10 mouse cellular contexts compared by ENCODE assay signal in the genomic region with DNA sequence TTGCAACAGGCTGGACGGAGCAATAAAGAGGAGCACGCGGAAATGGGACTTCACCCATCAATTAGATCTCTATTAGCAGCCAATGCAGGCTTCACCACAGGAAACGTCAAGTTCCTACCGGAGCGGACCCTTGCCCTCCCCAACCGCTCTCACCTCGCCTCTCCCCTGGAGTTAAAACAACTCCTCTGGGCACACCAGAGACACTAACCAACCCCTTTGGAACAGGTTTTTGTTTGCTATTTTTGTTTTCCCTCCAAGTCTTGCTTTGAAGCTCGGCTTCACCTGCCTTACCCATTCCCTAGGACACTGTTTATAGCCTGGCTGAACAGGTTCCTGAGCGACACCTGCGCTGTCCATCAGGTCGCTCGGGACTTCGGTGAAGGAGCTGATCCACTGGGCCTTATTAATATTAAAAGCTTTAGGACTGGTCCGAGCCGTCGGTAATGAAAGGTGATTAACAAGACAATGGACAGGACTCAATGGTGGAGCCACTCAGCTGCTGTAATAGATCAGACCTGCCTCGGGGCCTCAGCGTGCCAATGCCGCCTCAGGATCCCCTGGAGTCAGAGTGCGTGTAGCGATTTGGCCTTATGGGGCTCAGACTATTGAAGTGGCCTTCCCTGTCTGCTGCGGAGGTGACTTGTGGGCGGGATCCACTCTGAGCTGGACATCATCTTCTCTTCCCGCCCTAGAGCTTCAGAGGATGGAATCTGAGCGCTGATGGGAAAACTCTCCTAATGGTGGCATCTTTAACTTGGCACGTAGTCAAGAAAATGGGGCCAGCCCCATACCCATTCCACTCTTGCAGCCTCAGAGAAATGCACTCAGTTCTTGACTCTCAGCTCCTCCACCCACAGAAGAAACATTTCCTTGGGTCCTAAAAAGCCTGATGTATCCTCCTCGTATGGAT. TPM values are rescaled to one million over a fixed set of nuclear protein-coding genes. Genes with fewer than 3 reads are reported as not detected.
A peak's percentile ranks its signal among the peaks of the same experiment; 100 is the strongest.
DNase-seq lines count a peak whose midpoint lies in the region; ATAC-seq and TF ChIP-seq lines count a peak whose summit lies in the region.
"Had no signal": no experiment of that assay in that cellular context is flagged by ENCODE, and none has a peak within 500 bp of the region (broad histone marks: within the 10 kb centered on the region; RNA-seq: fewer than 3 reads in every experiment).

No protein-coding gene starts in this region.

- H3K4me2 ChIP-seq in heart, embryonic 13.5 days = peak overlapping the region; percentile 60
- peak overlapping the region; percentile 31; the same call in 1 of the 2 replicates for H3K4me2 ChIP-seq in hindbrain, embryonic 11.5 days (replicated peaks; ENCODE audit: low read depth, low read length)
- peak overlapping the region; percentile 52 for H3K4me2 ChIP-seq in midbrain, embryonic 15.5 days

- no peak overlapping the region for H3K27ac ChIP-seq in heart, embryonic 13.5 days (replicated peaks)
- 0 out of 2 replicates have a peak overlapping the region, but pooled peaks have one; percentile 19 for H3K27ac ChIP-seq in hindbrain, embryonic 11.5 days (ENCODE audit: low read depth, low read length)
- no peak overlapping the region for H3K27ac ChIP-seq in midbrain, embryonic 15.5 days

- H3K27me3 ChIP-seq in heart, embryonic 13.5 days (replicated peaks) = peaks cover 98% of the 10 kb centered on the region
- H3K27me3 ChIP-seq in hindbrain, embryonic 11.5 days (ENCODE audit: control insufficient read depth, insufficient read depth, low read length) = peaks cover 85% of the 10 kb centered on the region
- peaks cover 83% of the 10 kb centered on the region for H3K27me3 ChIP-seq in midbrain, embryonic 15.5 days (replicated peaks)

- no peak overlapping the region for H3K9ac ChIP-seq in heart, embryonic 13.5 days
- H3K9ac ChIP-seq in hindbrain, embryonic 11.5 days (ENCODE audit: low read depth, low read length) = 0 out of 2 replicates have a peak overlapping the region, but pooled peaks have one; percentile 4
- no peak overlapping the region for H3K9ac ChIP-seq in midbrain, embryonic 15.5 days

- no peak for DNase-seq in heart, adult 8-10 months (ENCODE audit: low spot score)
- DNase-seq in ZHBTc4 (ENCODE audit: low read depth, low spot score) = peak; percentile 48
- no peak for DNase-seq in hindbrain, embryonic 11.5 days (ENCODE audit: low spot score)
- DNase-seq in yolk sac, embryonic 10.5 days (ENCODE audit: low spot score) = no peak
- DNase-seq in lung, adult 2 months = no peak
- DNase-seq: gastrocnemius, postnatal 14 days; kidney, postnatal 10 days had no signal

- peak overlapping the region; percentile 34; the same call in 1 of the 2 replicates for H3K4me3 ChIP-seq in heart, embryonic 13.5 days
- no peak overlapping the region for H3K4me3 ChIP-seq in hindbrain, embryonic 11.5 days (ENCODE audit: low read depth, low read length)
- H3K4me3 ChIP-seq in midbrain, embryonic 15.5 days = peak overlapping the region; percentile 23
- H3K4me3 ChIP-seq in lung, adult 2 months (replicated peaks; ENCODE audit: extremely low read depth, low read depth, low read length) = no peak overlapping the region

- TF ChIP-seq CTCF in lung, adult 2 months (IDR thresholded peaks at IDR 0.05; ENCODE audit: insufficient read depth, low read length) = no peak

- ATAC-seq in heart, embryonic 13.5 days (ENCODE audit: extremely low read depth, insufficient number of reproducible peaks, low FRiP score, low TSS enrichment) = no peak
- peak; percentile 38; the same call in 1 of the 2 replicates for ATAC-seq in hindbrain, embryonic 11.5 days (ENCODE audit: low FRiP score)
- ATAC-seq in midbrain, embryonic 15.5 days (replicated peaks) = peak; percentile 24; the same call in 1 of the 2 replicates
- no peak for ATAC-seq in CD4-positive, CD25-positive, alpha-beta regulatory T cell, adult 4 months

- H3K4me1 ChIP-seq in heart, embryonic 13.5 days = peaks cover 15% of the 10 kb centered on the region
- H3K4me1 ChIP-seq in hindbrain, embryonic 11.5 days (replicated peaks; ENCODE audit: control insufficient read depth, insufficient read depth, low read length) = peaks cover 6% of the 10 kb centered on the region; the same call in 1 of the 2 replicates
- H3K4me1 ChIP-seq in midbrain, embryonic 15.5 days = peaks cover 17% of the 10 kb centered on the region
- no peaks in the 10 kb centered on the region for H3K4me1 ChIP-seq in lung, adult 2 months (ENCODE audit: control insufficient read depth, insufficient read depth, low read length)

- no peaks in the 10 kb centered on the region for H3K9me3 ChIP-seq in heart, embryonic 13.5 days
- H3K9me3 ChIP-seq in hindbrain, embryonic 11.5 days (ENCODE audit: control insufficient read depth, low read length) = no peaks in the 10 kb centered on the region
- H3K9me3 ChIP-seq in midbrain, embryonic 15.5 days = no peaks in the 10 kb centered on the region

- 2% methylated on average over 28 of the region's 28 CpGs for WGBS in heart, embryonic 13.5 days
- WGBS in hindbrain, embryonic 11.5 days = 1% methylated on average over 28 of the region's 28 CpGs
- WGBS in midbrain, embryonic 15.5 days = under 1% methylated on average over 28 of the region's 28 CpGs
- WGBS in lung, adult 2 months = 4% methylated on average over 28 of the region's 28 CpGs

- TF ChIP-seq POLR2A in lung, adult 2 months (IDR thresholded peaks at IDR 0.05; ENCODE audit: borderline replicate concordance, extremely low read depth, low read depth, low read length) = no peak

- H3K36me3 ChIP-seq in heart, embryonic 13.5 days = no peaks in the 10 kb centered on the region
- no peaks in the 10 kb centered on the region for H3K36me3 ChIP-seq in hindbrain, embryonic 11.5 days (ENCODE audit: control insufficient read depth, insufficient read depth, low read length)
- no peaks in the 10 kb centered on the region for H3K36me3 ChIP-seq in midbrain, embryonic 15.5 days (replicated peaks)

RNA-seq across cellular contexts. Expression of a gene that starts 45.0 kb away (rescaled TPM):
- 48.5 and 60.0 TPM in 2 replicates for polyA plus RNA-seq in heart, embryonic 13.5 days (2015; fragmentation: Nextera tagmentation; extraction: Ambion mirVana)
- total RNA-seq in heart, adult 8-10 months (2022) = 10 to 100 TPM; 42.7 to 56.8 (median 49.0) TPM
- 112 and 118 TPM in 2 replicates for polyA plus RNA-seq in hindbrain, embryonic 11.5 days (2014; fragmentation: Nextera tagmentation; extraction: Ambion mirVana)
- polyA plus RNA-seq in midbrain, embryonic 15.5 days (2015; fragmentation: Nextera tagmentation; extraction: Ambion mirVana) = 66.9 and 71.9 TPM in 2 replicates
- polyA plus RNA-seq in lung, adult 2 months (2012; rRNA removed) = 98.4 and 100 TPM in 2 replicates
- 10 to 100 TPM; 50.2 to 60.8 TPM for polyA plus RNA-seq in CD4-positive, CD25-positive, alpha-beta regulatory T cell, adult 4 months (2017; shearing (Covaris generic))

Comparison
In these comparisons a context has a peak if more than half of its experiments do, and no peak if none do; other contexts are left out.
1. ATAC-seq: peak in hindbrain, embryonic 11.5 days (single experiment) and midbrain, embryonic 15.5 days (single experiment); none in heart, embryonic 13.5 days (single experiment) and CD4-positive, CD25-positive, alpha-beta regulatory T cell, adult 4 months (single experiment).
2. H3K4me3 ChIP-seq: peak in heart, embryonic 13.5 days (single experiment) and midbrain, embryonic 15.5 days (single experiment); none in hindbrain, embryonic 11.5 days (single experiment) and lung, adult 2 months (single experiment).
3. Peak in every context shown above with its lines, with median percentiles within 50 percentile points of each other: H3K4me2 ChIP-seq.